Mouse (Mus musculus): Measurements from ENCODE around the gene Adam1a. TPM values are rescaled to one million over a fixed set of nuclear protein-coding genes. Genes with fewer than 3 reads are reported as not detected.

Gene Adam1a
- polyA plus RNA-seq, 1 experiment from 2014 or later = 2.5 TPM

- CTCF ChIA-PET = interaction anchor here (1.1 to 1.9 kb wide), 4 partner anchors 9 to 36 kb away, joined by 3 to 5 read pairs (median 5); no protein-coding TSS in a partner anchor
- no peak for DNase-seq (ENCODE audit: low read depth, low spot score)
- in situ Hi-C loops (cut with MboI; ENCODE audit: low pct_unique_long_range_greater_than_20kb) = no loop called here
- POLR2A ChIA-PET = interaction anchor here (1.6 kb wide), 1 partner anchor 40 kb away, joined by 9 read pairs; no protein-coding TSS in a partner anchor
- no peak for TF ChIP-seq CTCF (IDR thresholded peaks at IDR 0.05)
- no peaks in the 10 kb centered on the region for H3K27me3 ChIP-seq
- ATAC-seq = no peak
Observed at GRCm38 (mm10) chr5:121566035-121566681, 20.9 kb upstream of the Adam1a start.

DNA sequence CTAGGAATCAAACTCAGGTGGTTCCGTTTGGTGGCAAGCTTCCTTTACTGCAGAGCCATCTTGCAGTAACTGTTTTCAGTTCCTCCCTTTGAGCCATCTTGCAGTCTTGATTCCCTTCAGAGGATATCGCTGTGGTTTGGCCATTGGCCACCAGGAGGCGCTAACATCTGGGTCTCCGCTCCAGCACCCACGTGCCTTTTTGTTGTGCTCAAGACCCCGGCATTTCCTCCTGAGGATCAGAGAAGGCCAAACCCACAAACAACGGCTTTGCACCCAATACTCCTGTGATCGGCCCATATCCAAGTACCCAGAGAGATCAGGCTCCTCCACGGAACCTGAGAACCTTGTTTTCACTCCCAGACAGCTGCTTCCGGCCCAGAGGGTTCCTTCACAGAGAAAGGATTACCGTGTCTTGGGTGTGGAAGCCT lies 19.2 kb upstream of the Adam1a start:
- POLR2A ChIA-PET = interaction anchor here (1.6 kb wide), 1 partner anchor 42 kb away, joined by 9 read pairs; no protein-coding TSS in a partner anchor
- peak; percentile 42 for DNase-seq (ENCODE audit: low read depth, low spot score)
- CTCF ChIA-PET = interaction anchor here (0.7 to 2.2 kb wide), 8 partner anchors 12 to 42 kb away, joined by 3 to 10 read pairs (median 6); no protein-coding TSS in a partner anchor
- ATAC-seq = no peak
- no peaks in the 10 kb centered on the region for H3K27me3 ChIP-seq
- in situ Hi-C loops (cut with MboI; ENCODE audit: low pct_unique_long_range_greater_than_20kb) = loop anchor here (5.0 kb wide), 1 partner anchor 33 kb away; no protein-coding TSS in a partner anchor
- peak; percentile 97 for TF ChIP-seq CTCF (IDR thresholded peaks at IDR 0.05)

DNA sequence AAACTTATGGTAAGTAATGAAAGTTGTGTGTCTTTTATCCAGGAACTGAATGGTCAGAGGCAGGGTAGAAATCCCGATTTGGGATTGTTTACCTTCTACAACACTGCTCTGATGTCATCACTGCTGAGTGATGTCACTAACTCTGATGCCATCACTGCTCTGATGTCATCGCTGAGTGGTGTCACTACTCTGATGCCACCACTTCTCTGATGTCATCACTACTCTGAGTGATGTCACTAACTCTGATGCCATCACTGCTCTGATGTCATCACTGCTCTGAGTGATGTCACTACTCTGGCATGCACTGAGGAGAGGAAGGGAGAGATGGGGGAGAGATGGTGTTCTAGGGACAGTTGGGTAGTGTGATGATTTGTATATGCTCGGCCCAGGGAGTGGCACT lies 17.2 kb upstream of the Adam1a start:
- ChIA-PET POLR2A (no interaction called here), CTCF (interaction anchor here (0.9 kb wide), 1 partner anchor 16 kb away, joined by 4 read pairs; no protein-coding TSS in a partner anchor)
- DNase-seq (ENCODE audit: low read depth, low spot score) (no peak), ATAC-seq (no peak)
- no peak for TF ChIP-seq CTCF (IDR thresholded peaks at IDR 0.05)
- in situ Hi-C loops (cut with MboI; ENCODE audit: low pct_unique_long_range_greater_than_20kb) = loop anchor here (5.0 kb wide), 1 partner anchor 35 kb away; no protein-coding TSS in a partner anchor
- peaks cover 12% of the 10 kb centered on the region for H3K27me3 ChIP-seq

DNA sequence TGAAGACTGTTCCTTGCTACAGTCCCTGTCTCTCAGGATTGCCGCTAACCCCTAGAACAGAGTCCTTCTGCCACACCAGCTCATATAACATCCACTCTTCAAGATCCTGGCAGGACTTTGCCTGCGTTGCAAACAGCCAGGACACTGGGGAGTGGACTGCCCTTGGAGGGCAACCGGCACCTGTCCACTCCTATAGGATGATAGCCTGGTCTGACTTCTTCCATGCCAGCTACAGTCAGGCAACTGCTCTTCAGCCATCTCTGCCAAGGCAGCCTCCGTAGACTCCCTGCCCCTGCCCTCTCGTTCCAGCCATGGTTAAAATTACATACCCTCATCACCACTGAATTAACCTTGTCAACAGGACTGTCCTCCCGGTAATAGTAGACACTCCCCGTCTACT lies 3.9 kb upstream of the Adam1a start:
- peaks cover 10% of the 10 kb centered on the region for H3K27me3 ChIP-seq
- ATAC-seq (no peak), DNase-seq (ENCODE audit: low read depth, low spot score) (no peak)
- no peak for TF ChIP-seq CTCF (IDR thresholded peaks at IDR 0.05)
- in situ Hi-C loops (cut with MboI; ENCODE audit: low pct_unique_long_range_greater_than_20kb) = no loop called here
- CTCF ChIA-PET = no interaction called here
- POLR2A ChIA-PET = no interaction called here

- POLR2A ChIA-PET = interaction anchor here (0.9 kb wide), 1 partner anchor 72 kb away, joined by 3 read pairs; no protein-coding TSS in a partner anchor
- no peak for TF ChIP-seq CTCF (IDR thresholded peaks at IDR 0.05)
- in situ Hi-C loops (cut with MboI; ENCODE audit: low pct_unique_long_range_greater_than_20kb) = no loop called here
- CTCF ChIA-PET = interaction anchor here (0.7 to 2.0 kb wide), 6 partner anchors 16 to 332 kb away, joined by 3 to 10 read pairs (median 4); no protein-coding TSS in a partner anchor
- ATAC-seq (no peak), DNase-seq (ENCODE audit: low read depth, low spot score) (no peak)
- peaks cover 5% of the 10 kb centered on the region for H3K27me3 ChIP-seq
Observed at GRCm38 (mm10) chr5:121547084-121547483, 1.8 kb upstream of the Adam1a start.

- CTCF ChIA-PET = interaction anchor here (0.8 to 2.0 kb wide), 3 partner anchors 16 to 40 kb away, joined by 4 to 10 read pairs (median 4); no protein-coding TSS in a partner anchor
- POLR2A ChIA-PET = interaction anchor here (0.9 kb wide), 1 partner anchor 73 kb away, joined by 3 read pairs; no protein-coding TSS in a partner anchor
- peak; percentile 70 for TF ChIP-seq CTCF (IDR thresholded peaks at IDR 0.05)
- in situ Hi-C loops (cut with MboI; ENCODE audit: low pct_unique_long_range_greater_than_20kb) = no loop called here
- DNase-seq (ENCODE audit: low read depth, low spot score) (no peak), ATAC-seq (no peak)
- peaks cover 5% of the 10 kb centered on the region for H3K27me3 ChIP-seq
Observed at GRCm38 (mm10) chr5:121546530-121546895, 1.2 kb upstream of the Adam1a start.

DNA sequence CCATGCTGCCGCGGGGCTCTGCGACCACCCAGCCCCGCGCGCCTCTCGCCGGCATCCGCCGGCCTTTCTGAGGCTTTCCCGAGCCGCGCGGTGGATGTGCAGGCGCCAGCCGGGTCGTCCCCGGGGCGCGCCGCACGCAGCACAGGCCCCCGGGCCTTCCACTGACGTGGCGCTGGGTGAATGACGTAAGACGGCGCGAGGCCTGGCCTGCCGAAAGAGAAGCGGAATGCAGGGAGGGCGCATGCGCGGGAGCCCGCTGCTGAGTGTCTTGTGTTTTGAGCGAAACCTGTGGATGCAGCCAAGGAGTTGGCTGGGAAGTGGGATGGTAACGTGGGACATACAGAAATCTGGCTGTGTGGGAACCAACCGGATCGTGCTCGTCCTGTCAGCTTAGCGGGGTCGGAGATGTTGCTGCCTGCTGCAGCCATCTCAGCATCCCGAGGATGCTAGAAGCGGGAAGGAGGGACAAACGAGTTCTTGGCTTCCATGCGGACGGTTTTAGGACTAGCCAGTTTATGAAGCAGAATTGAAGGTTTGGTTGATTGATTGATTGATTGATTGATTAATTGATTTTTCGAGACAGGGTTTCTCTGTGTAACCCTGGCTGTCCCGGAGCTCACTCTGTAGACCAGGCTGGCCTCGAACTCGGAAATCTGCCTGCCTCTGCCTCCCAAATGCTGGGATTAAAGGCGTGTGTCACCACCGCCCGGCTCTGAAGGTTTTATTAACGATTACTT lies 679 bp upstream of the Adam1a start, which contains the start of gene Mapkapk5:
Mapkapk5 (minus strand) TSS at position 113 of the 737 bp plus-strand sequence.
- TF ChIP-seq CTCF (IDR thresholded peaks at IDR 0.05) = no peak
- ChIA-PET CTCF (interaction anchor here (0.8 to 2.0 kb wide), 3 partner anchors 17 to 41 kb away, joined by 4 to 10 read pairs (median 4); no protein-coding TSS in a partner anchor), POLR2A (interaction anchor here (0.8 kb wide), 1 partner anchor 47 kb away, joined by 3 read pairs; the partner anchor contains the start of gene Aldh2)
- ATAC-seq (peak; percentile 58), DNase-seq (ENCODE audit: low read depth, low spot score) (peak; percentile 88)
- in situ Hi-C loops (cut with MboI; ENCODE audit: low pct_unique_long_range_greater_than_20kb) = no loop called here
- H3K27me3 ChIP-seq = peaks cover 5% of the 10 kb centered on the region

DNA sequence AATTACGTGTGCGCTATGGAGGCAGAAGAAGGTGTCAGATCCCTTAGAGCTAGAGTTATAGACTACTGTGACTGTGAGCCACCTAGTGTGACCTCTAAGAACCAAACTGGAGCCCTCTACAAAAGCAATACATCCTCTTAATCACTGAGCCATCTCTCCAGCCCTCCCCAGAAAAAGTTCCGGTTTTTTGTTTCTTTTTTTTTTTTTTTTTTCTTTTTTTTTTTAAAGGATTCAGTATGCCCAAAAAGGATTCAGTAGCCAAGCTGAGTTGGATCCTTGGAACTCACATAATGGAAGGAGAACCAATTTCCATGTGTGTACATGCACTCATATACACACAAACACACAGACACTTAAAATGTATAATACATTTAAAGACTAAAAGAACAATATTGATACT lies 1.9 kb downstream of the Adam1a start:
- DNase-seq (ENCODE audit: low read depth, low spot score) (no peak), ATAC-seq (no peak)
- CTCF ChIA-PET = interaction anchor here (1.3 to 1.6 kb wide), 5 partner anchors 11 to 63 kb away, joined by 3 to 5 read pairs (median 3); no protein-coding TSS in a partner anchor
- no peaks in the 10 kb centered on the region for H3K27me3 ChIP-seq
- no peak for TF ChIP-seq CTCF (IDR thresholded peaks at IDR 0.05)
- in situ Hi-C loops (cut with MboI; ENCODE audit: low pct_unique_long_range_greater_than_20kb) = no loop called here
- POLR2A ChIA-PET = interaction anchor here (1.2 kb wide), 1 partner anchor 11 kb away, joined by 3 read pairs; no protein-coding TSS in a partner anchor

DNA sequence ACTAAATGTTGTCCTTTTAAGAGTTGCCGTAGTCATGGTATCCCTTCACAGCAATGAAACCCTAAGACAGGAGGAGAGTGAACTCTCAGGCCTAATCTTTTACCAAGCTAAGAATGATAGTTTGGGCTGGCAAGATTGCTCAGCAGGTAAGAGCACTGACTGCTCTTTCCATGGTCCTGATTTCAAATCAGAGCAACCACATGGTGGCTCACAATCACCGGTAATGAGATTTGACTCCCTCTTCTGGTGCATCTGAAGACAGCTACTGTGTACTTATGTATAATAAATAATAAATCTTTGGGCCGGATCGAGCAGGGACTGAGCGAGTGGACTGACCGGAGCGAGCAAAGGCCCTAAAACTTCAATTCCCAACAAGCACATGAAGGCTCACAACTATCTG lies 4.0 kb downstream of the Adam1a start:
- H3K27me3 ChIP-seq = no peaks in the 10 kb centered on the region
- no peak for DNase-seq (ENCODE audit: low read depth, low spot score)
- POLR2A ChIA-PET = no interaction called here
- no peak for ATAC-seq
- CTCF ChIA-PET = no interaction called here
- in situ Hi-C loops (cut with MboI; ENCODE audit: low pct_unique_long_range_greater_than_20kb) = no loop called here
- TF ChIP-seq CTCF (IDR thresholded peaks at IDR 0.05) = no peak

DNA sequence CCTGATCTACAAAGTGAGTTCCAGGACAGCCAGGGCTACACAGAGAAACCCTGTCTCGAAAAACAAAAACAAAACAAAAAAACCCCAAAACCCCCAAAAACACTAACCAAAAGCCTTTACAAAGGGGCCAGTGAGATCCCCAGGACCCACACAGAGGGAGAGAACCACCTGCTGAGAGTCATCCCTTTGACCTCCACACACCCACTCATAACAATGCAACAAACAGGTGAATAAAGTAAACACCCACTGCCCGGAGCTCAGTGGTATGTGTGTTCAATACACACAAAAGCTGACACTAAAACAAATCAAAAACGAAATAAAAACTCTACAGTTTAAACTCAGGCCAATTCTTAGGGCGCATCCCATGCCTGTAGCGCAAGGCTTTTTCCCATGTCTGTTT lies 5.2 kb downstream of the Adam1a start:
- DNase-seq (ENCODE audit: low read depth, low spot score) = no peak
- TF ChIP-seq CTCF (IDR thresholded peaks at IDR 0.05) = no peak
- in situ Hi-C loops (cut with MboI; ENCODE audit: low pct_unique_long_range_greater_than_20kb) = no loop called here
- no peaks in the 10 kb centered on the region for H3K27me3 ChIP-seq
- no peak for ATAC-seq
- ChIA-PET POLR2A (no interaction called here), CTCF (interaction anchor here (1.7 kb wide), 1 partner anchor 66 kb away, joined by 4 read pairs; no protein-coding TSS in a partner anchor)
